In genomic region chr11:44261657-44262056, GRCm38 (mm10) we compare ENCODE assay signal across 17 mouse cellular contexts.
DNase-seq lines count a peak whose midpoint lies in the region; ATAC-seq and TF ChIP-seq lines count a peak whose summit lies in the region.
"Had no signal": no experiment of that assay in that cellular context is flagged by ENCODE, and none has a peak within 500 bp of the region (broad histone marks: within the 10 kb centered on the region; RNA-seq: fewer than 3 reads in every experiment).

No protein-coding gene starts in this region.

- H3K27ac ChIP-seq in heart, postnatal 0 days (ENCODE audit: low read depth) = no peak overlapping the region
- H3K27ac ChIP-seq in lung, postnatal 0 days (ENCODE audit: low read length) = no peak overlapping the region
- H3K27ac ChIP-seq: embryonic facial prominence, embryonic 10.5 days; forebrain, embryonic 13.5 days; hindbrain, embryonic 15.5 days had no signal

- H3K4me3 ChIP-seq in heart, postnatal 0 days (ENCODE audit: low read depth, low read length) = no peak overlapping the region
- H3K4me3 ChIP-seq in lung, postnatal 0 days (ENCODE audit: low read depth, low read length) = no peak overlapping the region
- H3K4me3 ChIP-seq: embryonic facial prominence, embryonic 10.5 days; forebrain, embryonic 13.5 days; hindbrain, embryonic 15.5 days had no signal

- DNase-seq in heart, postnatal 0 days (ENCODE audit: low spot score) = peak; percentile 79
- DNase-seq in heart, postnatal 14 days = no peak
- DNase-seq in lung, postnatal 0 days (ENCODE audit: low spot score) = peak; percentile 17
- no peak for DNase-seq in lung, postnatal 10 days
- DNase-seq in brain, adult 2 months (ENCODE audit: low read depth, low spot score) = peak; percentile 46
- DNase-seq in telencephalon, adult 2 months (ENCODE audit: low read depth, low spot score) = peak; percentile 27
- DNase-seq: adrenal gland, adult 2 months; adrenal gland, postnatal 25 days; cerebellum, adult 2 months; cerebellum, postnatal 10 days; forebrain, postnatal 0 days; gastrocnemius, postnatal 36 days; heart, postnatal 10 days had no signal

- no peaks in the 10 kb centered on the region for H3K4me1 ChIP-seq in heart, postnatal 0 days (ENCODE audit: control insufficient read depth, insufficient read depth)
- H3K4me1 ChIP-seq in lung, postnatal 0 days (ENCODE audit: insufficient read depth, low read depth, low read length) = no peaks in the 10 kb centered on the region
- H3K4me1 ChIP-seq: embryonic facial prominence, embryonic 10.5 days; forebrain, embryonic 13.5 days; hindbrain, embryonic 15.5 days had no signal

- 33% methylated on average over 8 of the region's 8 CpGs for WGBS in heart, postnatal 0 days
- WGBS in lung, postnatal 0 days = 48% methylated on average over 8 of the region's 8 CpGs

- ATAC-seq in heart, postnatal 0 days (ENCODE audit: insufficient read depth, low read depth) = peak; percentile 90
- peak; percentile 33 for ATAC-seq in lung, postnatal 0 days
- ATAC-seq: forebrain, embryonic 13.5 days; forebrain, postnatal 0 days had no signal

- peak; percentile 63 for TF ChIP-seq EP300 in heart, postnatal 0 days (IDR thresholded peaks at IDR 0.05; ENCODE audit: low read depth)
- TF ChIP-seq EP300 in lung, postnatal 0 days (IDR thresholded peaks at IDR 0.05) = peak; percentile 65

- H3K36me3 ChIP-seq in heart, postnatal 0 days (replicated peaks; ENCODE audit: control insufficient read depth, insufficient read depth, low read length) = no peaks in the 10 kb centered on the region
- H3K36me3 ChIP-seq in lung, postnatal 0 days (ENCODE audit: insufficient read depth, low read length) = no peaks in the 10 kb centered on the region
- H3K36me3 ChIP-seq: embryonic facial prominence, embryonic 10.5 days; hindbrain, embryonic 15.5 days had no signal

- no peak overlapping the region for H3K4me2 ChIP-seq in heart, postnatal 0 days (ENCODE audit: low read depth, low read length)
- H3K4me2 ChIP-seq in lung, postnatal 0 days (replicated peaks; ENCODE audit: low read depth, low read length) = no peak overlapping the region
- H3K4me2 ChIP-seq: forebrain, embryonic 13.5 days; heart, embryonic 11.5 days; hindbrain, embryonic 15.5 days had no signal

- intact Hi-C loops in heart, postnatal 14 days (cut with DNase I) = no loop called here

- H3K9ac ChIP-seq in heart, postnatal 0 days (replicated peaks; ENCODE audit: low read depth, low read length) = no peak overlapping the region
- H3K9ac ChIP-seq in lung, postnatal 0 days (replicated peaks; ENCODE audit: low read depth) = no peak overlapping the region
- H3K9ac ChIP-seq: forebrain, embryonic 13.5 days; forebrain, postnatal 0 days; hindbrain, embryonic 15.5 days had no signal

- no peak for TF ChIP-seq CTCF in heart, postnatal 0 days (IDR thresholded peaks at IDR 0.05; ENCODE audit: low read depth)
- TF ChIP-seq CTCF in lung, postnatal 0 days (IDR thresholded peaks at IDR 0.05) = no peak

- H3K9me3 ChIP-seq in heart, postnatal 0 days (replicated peaks; ENCODE audit: control insufficient read depth, low read length) = no peaks in the 10 kb centered on the region
- no peaks in the 10 kb centered on the region for H3K9me3 ChIP-seq in lung, postnatal 0 days (ENCODE audit: low read length)
- H3K9me3 ChIP-seq: embryonic facial prominence, embryonic 10.5 days; forebrain, embryonic 13.5 days; hindbrain, embryonic 15.5 days had no signal

- H3K27me3 ChIP-seq in heart, postnatal 0 days (ENCODE audit: control insufficient read depth, insufficient read depth, low read length) = no peaks in the 10 kb centered on the region
- no peaks in the 10 kb centered on the region for H3K27me3 ChIP-seq in lung, postnatal 0 days (replicated peaks; ENCODE audit: insufficient read depth, low read length)
- H3K27me3 ChIP-seq: forebrain, embryonic 13.5 days; hindbrain, embryonic 15.5 days had no signal

Comparison
In these comparisons a context has a peak if more than half of its experiments do, and no peak if none do; other contexts are left out.
1. DNase-seq: peak in heart, postnatal 0 days (single experiment), lung, postnatal 0 days (single experiment), brain, adult 2 months (single experiment) and telencephalon, adult 2 months (single experiment); none in heart, postnatal 14 days (0 of 2) and lung, postnatal 10 days (single experiment).